Mouse (Mus musculus): ENCODE measurements around the gene Sypl.
"Not testable (repeated sequence)": the region's sequence is repeated elsewhere in the genome, so short reads cannot be mapped to it uniquely, and the experiment has no call there.

Gene Sypl

GRCm38 (mm10) chr12:32943951-32944350, 9.7 kb upstream of the Sypl start:
- DNase-seq = no peak

DNA sequence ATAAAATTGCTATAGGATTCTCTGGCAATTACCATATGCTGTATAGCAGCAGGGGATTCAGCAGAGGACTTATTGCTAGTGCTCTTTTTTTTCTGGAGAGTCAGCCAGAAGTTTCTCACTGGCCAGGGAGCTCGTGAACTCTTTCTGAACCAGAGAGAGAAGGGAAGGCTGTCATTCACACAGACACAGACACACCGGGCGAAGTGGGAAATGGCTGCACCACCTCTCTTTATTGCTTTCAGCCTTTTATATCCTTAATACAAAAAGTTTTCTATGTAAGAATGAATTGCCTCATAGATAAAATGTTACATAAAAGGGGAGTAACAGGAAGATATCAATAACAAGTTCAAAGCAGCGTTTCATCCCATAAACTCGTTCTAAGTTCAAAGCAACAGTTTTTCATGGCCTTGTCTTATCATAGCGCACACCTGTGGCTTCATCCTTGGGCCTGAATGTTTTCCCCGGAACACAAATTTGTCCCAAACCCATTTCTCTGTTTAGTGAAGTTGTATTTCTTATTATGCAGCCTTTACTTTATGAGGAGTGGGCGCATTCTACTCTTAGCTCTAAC, 8.7 kb upstream of the Sypl start:
- DNase-seq = no peak

DNA sequence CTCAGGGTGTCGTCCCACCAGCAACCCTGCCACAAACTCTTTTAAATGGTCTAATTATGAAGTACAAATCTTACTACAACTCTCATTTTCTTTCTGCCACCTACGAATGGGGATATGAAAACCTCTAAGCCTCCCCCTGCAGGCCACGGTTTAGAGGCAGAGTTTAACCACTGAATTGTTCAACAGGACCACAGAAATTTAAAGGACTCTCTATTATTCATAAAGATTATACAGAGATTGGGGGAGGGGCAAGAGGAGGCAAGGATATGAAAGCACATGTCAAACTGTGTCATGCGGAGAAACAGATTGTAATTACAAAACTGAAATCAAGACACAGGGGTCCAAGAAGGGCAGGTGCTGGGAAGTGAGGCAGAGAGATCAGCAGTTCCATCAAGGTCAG, 7.3 kb upstream of the Sypl start:
- no peak for DNase-seq

DNA sequence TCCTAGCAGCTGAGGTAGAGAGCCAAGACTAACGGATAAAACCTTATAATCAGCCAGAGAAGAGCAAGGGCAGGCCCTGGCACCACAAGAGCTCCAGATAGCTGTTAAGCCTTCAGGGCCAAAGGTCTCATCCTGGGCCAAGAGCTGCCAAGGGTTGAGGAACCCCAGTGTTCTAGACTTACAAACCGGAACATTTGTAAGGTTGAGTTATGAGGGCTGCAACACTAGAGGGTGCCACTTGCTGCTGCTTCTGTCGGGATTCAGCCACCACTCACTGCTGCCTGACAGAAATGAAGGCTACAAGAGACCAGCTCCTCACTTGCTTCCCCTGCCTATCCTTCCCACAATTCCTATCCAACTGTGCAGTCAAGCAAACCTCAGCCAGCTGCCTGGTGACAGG, 1.3 kb upstream of the Sypl start:
- peak; percentile 28 to 44 for DNase-seq

DNA sequence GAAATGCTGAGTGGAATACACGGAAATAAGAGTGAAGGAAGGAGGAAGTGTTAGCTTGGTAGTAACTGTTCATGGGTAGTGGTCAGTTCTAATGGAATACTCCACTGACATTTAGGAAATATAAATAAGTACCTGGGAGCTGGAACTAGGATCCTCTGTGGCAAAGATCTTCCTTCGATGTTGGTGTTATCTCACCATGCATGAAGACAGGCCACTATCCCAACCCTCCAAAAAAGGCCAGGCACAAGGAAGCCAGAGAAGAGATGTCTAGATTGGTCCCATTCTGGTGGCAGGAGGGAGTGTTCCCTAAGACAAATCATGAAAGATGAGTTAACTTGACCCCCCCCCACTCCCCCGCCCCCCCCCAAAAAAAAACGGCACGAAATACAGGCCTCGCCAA, 625 bp upstream of the Sypl start:
- DNase-seq = peak in 1 of 2 experiments; percentile 28

- DNase-seq = no peak
Measured at GRCm38 (mm10) chr12:32954216-32955021, 728 bp downstream of the Sypl start.

- DNase-seq = no peak
Measured at GRCm38 (mm10) chr12:32955037-32955436, 1.3 kb downstream of the Sypl start.

DNA sequence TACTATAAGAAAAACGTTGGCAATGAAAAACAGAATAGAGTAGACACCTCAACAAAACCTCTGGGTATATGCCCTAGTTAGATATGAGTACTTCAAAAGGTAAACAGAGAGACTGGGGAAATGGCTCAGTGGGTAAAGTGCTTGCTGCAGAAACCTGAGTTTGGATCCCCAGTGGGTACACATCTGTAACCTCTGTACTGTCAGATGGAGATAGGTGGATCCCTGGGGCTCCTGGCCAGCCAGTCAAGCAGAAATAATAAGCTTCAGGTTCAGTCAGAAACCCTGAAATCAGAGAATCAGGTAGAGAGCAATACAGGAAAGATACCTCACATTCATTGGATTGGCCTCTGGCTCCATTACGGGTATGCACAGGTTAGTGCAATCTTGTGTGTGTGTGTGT, 3.5 kb downstream of the Sypl start:
- no peak for DNase-seq

DNA sequence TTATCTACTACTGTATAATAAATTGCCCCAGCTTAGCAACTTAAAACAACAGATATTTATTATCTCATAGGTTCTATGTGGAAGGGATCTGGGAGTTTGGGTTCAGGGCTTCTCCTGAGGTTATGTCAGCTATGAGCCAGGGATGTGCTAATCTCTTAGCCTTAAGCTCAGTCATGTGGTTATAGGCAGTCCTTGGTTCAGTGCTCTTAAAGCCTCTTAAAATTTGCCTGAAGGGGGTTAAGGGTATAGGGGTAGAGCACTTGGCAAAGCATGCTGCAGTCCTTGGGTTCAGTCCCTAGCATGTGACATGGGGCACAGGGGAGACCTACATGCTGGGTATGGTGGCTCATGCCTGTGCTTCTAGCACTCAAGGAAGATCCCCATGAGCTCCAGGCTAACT, 8.4 kb downstream of the Sypl start:
- DNase-seq = no peak

DNA sequence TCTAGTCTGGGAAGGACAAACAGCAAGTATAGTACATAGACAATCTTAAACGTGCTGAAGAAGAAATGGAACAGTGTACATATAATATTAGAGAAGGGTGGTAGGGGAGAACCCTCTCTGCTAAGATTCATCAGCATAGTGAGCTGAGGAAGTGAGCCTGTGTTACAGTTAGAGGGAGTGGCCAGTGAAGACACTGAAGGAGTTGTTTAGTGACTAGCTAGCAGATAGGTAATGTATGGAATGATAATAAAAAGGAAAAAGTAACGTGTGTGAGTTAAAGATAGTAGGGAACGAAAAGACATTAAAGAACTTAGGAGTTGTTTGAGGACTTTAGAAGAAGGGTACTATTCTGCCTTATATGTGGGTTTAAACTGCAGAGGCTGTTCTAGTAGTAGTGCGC, 10.2 kb downstream of the Sypl start:
- no peak for DNase-seq

GRCm38 (mm10) chr12:32972287-32972686, 18.6 kb downstream of the Sypl start:
- DNase-seq = no peak

DNA sequence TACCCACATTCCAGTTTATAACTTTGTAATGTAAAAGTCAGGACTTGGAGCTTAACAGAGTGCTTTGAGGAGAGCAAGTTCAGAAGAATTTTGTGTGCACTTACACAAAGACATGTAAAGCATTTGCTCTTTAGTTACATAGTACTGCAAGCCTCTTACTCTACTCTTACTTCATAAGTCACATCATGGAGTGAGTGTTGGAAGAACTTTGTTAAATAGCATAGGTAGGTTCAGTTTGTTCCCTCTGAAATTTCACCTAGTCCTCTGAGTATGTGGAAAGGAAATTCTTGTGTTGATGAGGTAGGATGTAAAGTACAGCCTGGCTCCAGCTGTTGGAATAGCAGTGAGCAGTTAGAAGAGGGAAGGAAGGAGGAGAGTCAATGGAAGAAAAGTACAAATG, 21.2 kb downstream of the Sypl start:
- DNase-seq = no peak

- no peak for DNase-seq
Measured at GRCm38 (mm10) chr12:32975501-32975900, 21.8 kb downstream of the Sypl start.

DNA sequence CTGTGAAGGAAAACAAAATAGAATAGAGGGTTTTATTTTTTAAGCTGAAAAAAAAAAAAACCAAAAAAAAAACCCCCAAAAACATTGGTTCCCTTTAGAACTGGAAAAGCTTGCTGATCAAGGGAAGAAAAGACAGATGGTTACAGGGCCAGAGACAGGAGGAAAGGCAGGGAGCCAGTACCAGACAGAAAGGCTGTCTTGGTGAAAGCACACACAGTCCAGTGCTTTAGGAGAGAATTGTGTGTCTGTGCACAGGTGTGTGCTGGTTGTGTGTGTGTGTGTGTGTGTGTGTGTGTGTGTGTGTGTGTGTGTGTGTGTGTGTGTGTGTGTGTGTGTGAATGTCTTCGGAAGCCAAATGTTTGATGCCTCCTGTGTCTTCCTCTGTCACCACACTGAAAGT, 28.9 kb downstream of the Sypl start:
- DNase-seq = peak; percentile 47 to 51

DNA sequence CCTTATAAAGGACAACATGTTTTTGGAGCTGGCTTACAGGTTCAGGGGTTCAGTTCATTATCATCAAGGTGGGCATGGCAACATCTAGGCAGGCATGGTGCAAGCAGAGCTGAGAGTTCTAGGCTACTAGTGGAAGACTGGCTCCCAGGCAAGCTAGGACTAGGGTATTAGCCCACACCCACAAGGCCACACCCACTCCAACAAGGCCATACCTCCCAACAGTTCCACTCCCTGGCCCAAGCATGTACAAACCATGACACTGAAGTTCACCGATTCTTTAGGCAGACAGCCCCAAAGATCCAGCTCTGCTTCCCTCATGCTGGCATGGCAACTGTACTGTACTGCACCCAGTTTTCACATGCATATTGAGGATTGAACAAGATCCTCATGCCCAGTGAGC, 29.4 kb downstream of the Sypl start:
- no peak for DNase-seq

GRCm38 (mm10) chr12:32986284-32986683, 32.6 kb downstream of the Sypl start:
- no peak for DNase-seq

DNA sequence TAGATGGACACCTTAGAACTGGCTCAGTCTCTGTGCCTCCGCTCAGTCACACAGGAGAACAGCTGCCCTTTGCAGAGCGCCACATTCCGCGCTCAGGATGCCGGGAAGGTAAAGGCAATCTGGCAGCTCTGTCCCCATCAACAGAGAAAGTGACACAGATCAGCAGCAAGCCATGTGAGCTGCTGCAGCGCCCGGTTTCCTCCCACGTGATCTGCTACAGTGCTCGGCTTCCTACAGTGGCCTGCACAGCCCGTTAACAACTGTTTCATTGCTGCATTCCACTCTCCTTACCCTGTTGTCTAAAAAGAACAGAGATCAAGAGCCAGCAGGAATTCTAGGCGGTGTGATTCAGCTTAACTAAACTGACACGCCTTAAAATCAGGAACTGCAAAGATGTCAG, 36.0 kb downstream of the Sypl start:
- DNase-seq = no peak

GRCm38 (mm10) chr12:32994081-32994480, 40.4 kb downstream of the Sypl start:
- no peak for DNase-seq

DNA sequence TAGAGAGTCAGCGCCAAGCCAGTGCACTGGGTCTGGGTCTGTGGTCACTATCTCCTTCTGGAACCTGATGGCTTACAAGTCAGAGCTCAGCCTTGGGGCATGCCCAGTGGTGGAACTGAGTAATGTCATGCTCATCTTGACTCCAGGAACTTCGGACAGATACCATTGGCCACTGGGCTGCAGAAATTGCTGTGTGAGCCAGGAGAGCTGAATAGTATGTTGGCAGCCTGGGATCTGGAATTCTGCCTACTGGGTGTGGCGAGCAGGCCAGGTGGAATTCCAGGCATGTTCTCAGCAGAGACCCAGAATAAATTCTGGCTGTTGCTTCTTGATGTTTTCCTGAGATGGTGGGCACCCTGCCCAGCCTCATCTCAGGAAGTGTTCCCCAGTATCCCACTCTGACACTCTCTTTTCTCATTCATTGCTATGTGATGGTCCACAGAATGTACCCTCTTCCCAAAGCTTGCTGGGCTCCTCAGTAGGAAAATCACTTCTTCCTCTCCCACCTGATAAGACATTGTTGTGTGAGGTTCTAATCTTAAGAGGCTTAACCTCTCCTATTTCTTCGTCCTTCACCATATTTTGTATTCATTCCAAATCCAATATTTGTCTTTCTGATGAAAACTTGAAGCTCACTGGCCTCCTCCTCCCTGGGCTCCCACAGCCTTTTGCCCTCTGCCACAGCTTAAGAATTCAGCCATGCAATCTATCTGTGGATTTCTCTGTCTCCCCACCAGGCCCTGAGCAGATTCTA, 41.6 kb downstream of the Sypl start:
- peak; percentile 66 to 74 for DNase-seq

- DNase-seq = no peak
Measured at GRCm38 (mm10) chr12:32998766-32999165, 45.1 kb downstream of the Sypl start.

- DNase-seq = not testable (repeated sequence)
Measured at GRCm38 (mm10) chr12:32999778-33000177, 46.1 kb downstream of the Sypl start.

- no peak for DNase-seq
Measured at GRCm38 (mm10) chr12:33000402-33000801, 46.7 kb downstream of the Sypl start.

GRCm38 (mm10) chr12:33003339-33003965, 49.8 kb downstream of the Sypl start:
- no peak for DNase-seq

DNA sequence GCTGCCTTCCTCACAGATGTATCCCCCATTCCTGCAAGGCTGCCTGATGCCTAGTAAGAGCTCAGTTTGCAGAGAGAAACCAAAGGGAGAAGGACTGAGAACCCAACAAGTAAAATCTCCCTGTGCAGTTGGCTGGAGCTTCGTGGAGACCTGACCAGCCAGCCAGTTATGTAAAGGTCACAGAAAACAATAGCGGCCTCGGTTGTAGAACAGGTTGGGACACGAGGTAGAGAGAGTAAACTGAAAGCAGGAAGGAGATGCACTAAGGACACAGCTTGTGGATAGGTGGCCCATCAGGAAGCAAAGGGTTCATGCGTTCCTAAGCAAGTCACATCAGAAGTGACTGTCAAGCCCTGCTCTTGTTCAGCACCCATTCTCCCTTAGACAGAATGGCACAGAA, 52.2 kb downstream of the Sypl start:
- DNase-seq = no peak
